Mouse (Mus musculus): ENCODE measurements around the gene Slc44a1.

GRCm38 (mm10) chr4:53516011-53516532, 75.9 kb downstream of the Slc44a1 start:
- TF ChIP-seq POLR2A (IDR thresholded peaks at IDR 0.05; ENCODE audit: borderline replicate concordance, extremely low read depth, insufficient read depth, insufficient read length, poor library complexity, severe bottlenecking) (no peak), CTCF (IDR thresholded peaks at IDR 0.05; ENCODE audit: borderline replicate concordance, extremely low read depth, insufficient read depth, insufficient read length) (no peak)
